Mouse (Mus musculus): ENCODE data around the gene Fcgr2b. TPM values are rescaled to one million over a fixed set of nuclear protein-coding genes. Genes with fewer than 3 reads are reported as not detected.
"Not testable (repeated sequence)": the region's sequence is repeated elsewhere in the genome, so short reads cannot be mapped to it uniquely, and the experiment has no call there.

Gene Fcgr2b
- polyA plus RNA-seq, 1 experiment from 2014 or later: 0.19 TPM

DNA sequence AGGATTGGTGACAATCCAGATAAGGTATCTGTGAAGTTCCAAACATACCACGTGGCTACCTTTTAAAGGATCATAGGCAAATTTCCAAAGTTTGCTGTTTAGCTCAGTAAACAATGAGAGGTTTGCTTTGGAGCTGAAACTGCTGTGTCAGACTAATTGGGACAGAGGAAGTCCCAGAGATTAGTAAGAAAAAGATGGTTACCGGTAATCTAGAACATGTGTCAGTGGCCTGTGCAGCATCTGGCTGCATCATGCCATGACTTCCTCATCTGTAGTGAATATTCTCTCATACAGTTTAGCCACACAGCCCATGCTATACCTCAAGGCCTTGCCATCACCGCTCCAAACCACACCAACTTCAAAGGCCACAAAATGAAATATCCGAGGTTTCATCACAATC is 3.4 kb downstream of the Fcgr2b start:
- Histone ChIP-seq H3K36me3 (no peaks in the 10 kb centered on the region), H3K4me3 (no peak overlapping the region), H3K27ac (no peak overlapping the region), H3K4me1 (no peaks in the 10 kb centered on the region), H3K27me3 (ENCODE audit: low read depth, poor library complexity, severe bottlenecking) (no peaks in the 10 kb centered on the region), H3K9me3 (replicated peaks) (no peaks in the 10 kb centered on the region)
- WGBS: 85% methylated on average over 4 of the region's 4 CpGs
- DNase-seq (ENCODE audit: low spot score): no peak

- Histone ChIP-seq H3K27me3 (ENCODE audit: low read depth, poor library complexity, severe bottlenecking) (no peaks in the 10 kb centered on the region), H3K4me3 (no peak overlapping the region), H3K36me3 (no peaks in the 10 kb centered on the region), H3K4me1 (no peaks in the 10 kb centered on the region), H3K27ac (no peak overlapping the region), H3K9me3 (replicated peaks) (no peaks in the 10 kb centered on the region)
- 85% methylated on average over 6 of the region's 6 CpGs for WGBS
- no peak for DNase-seq (ENCODE audit: low spot score)
Measured at GRCm38 (mm10) chr1:170972494-170972893, 3.9 kb downstream of the Fcgr2b start.

DNA sequence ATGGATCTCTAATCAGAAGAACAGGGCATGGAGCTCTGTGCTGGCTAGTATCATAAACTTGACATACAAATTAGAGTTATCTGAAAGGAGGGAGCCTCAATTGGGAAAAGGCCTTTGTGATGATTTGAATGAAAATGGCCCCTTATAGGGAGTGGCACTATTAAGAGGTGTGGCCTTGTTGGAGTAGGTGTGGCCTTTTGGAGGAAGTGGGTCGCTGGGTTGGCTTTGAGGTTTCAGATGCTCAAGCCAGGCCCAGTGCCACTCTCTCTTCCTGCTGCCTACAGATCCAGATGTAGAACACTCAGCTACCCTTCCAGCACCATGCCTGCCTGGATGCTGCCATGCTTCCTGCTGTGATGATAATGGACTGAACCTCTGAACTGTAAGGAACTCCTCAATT is 7.8 kb downstream of the Fcgr2b start:
- 76% methylated on average over 1 of the region's 1 CpGs for WGBS
- H3K4me1 ChIP-seq: no peaks in the 10 kb centered on the region
- no peaks in the 10 kb centered on the region for H3K36me3 ChIP-seq
- no peaks in the 10 kb centered on the region for H3K27me3 ChIP-seq (ENCODE audit: low read depth, poor library complexity, severe bottlenecking)
- no peaks in the 10 kb centered on the region for H3K9me3 ChIP-seq (replicated peaks)
- no peak overlapping the region for H3K27ac ChIP-seq
- H3K4me3 ChIP-seq: no peak overlapping the region
- DNase-seq (ENCODE audit: low spot score): no peak

DNA sequence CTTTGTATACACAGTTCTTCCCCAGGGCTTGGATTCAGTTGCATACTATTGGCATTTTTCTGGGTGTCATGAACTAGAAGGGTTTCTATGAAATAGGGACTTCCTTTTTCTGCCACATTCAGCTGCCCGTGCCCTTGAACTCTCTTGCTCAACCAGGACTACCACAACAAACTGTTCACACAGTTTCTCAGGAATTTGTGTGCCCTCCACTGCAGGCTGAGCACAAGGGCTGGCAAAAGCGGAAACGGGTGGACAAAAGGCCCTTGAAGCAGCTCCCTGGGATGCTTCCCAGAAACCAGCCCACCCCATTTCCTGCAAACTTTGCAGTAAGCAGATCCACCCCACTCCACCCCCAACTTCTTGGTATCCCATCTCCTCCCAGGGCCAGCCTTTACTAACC is 8.8 kb downstream of the Fcgr2b start:
- Histone ChIP-seq H3K27me3 (ENCODE audit: low read depth, poor library complexity, severe bottlenecking) (no peaks in the 10 kb centered on the region), H3K27ac (no peak overlapping the region), H3K36me3 (no peaks in the 10 kb centered on the region), H3K4me1 (no peaks in the 10 kb centered on the region), H3K4me3 (no peak overlapping the region), H3K9me3 (replicated peaks) (no peaks in the 10 kb centered on the region)
- no peak for DNase-seq (ENCODE audit: low spot score)
- WGBS: 92% methylated on average over 3 of the region's 3 CpGs

DNA sequence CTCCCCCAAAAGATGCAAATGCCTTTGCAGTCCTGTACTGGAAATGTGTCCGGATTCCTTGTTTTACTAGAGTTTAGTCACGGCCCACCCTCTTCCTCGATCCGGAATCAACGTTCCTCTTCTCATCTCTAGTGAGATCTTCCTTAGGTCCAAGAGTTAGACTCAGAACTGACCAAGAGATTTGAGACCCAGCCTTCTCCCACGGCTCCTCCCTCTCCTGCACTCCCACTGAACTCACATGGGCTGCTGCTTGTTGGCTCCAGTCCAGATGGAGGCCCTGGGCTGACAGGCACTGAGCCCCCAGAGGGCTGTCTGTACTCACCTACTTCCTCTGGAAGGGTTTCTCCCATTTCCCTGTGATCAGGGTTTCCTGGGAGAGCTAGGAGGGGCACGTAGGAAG is 13.3 kb downstream of the Fcgr2b start:
- DNase-seq (ENCODE audit: low spot score): no peak
- no peaks in the 10 kb centered on the region for H3K4me1 ChIP-seq
- H3K9me3 ChIP-seq (replicated peaks): no peaks in the 10 kb centered on the region
- no peaks in the 10 kb centered on the region for H3K36me3 ChIP-seq
- H3K27ac ChIP-seq: no peak overlapping the region
- no peaks in the 10 kb centered on the region for H3K27me3 ChIP-seq (ENCODE audit: low read depth, poor library complexity, severe bottlenecking)
- H3K4me3 ChIP-seq: no peak overlapping the region
- WGBS: 82% methylated on average over 7 of the region's 7 CpGs

GRCm38 (mm10) chr1:170962301-170962700 is 14.0 kb downstream of the Fcgr2b start:
- no peak overlapping the region for H3K4me3 ChIP-seq
- H3K27ac ChIP-seq: no peak overlapping the region
- 82% methylated on average over 2 of the region's 2 CpGs for WGBS
- H3K4me1 ChIP-seq: no peaks in the 10 kb centered on the region
- H3K9me3 ChIP-seq (replicated peaks): no peaks in the 10 kb centered on the region
- no peaks in the 10 kb centered on the region for H3K27me3 ChIP-seq (ENCODE audit: low read depth, poor library complexity, severe bottlenecking)
- H3K36me3 ChIP-seq: no peaks in the 10 kb centered on the region
- DNase-seq (ENCODE audit: low spot score): no peak

- H3K36me3 ChIP-seq: no peaks in the 10 kb centered on the region
- DNase-seq (ENCODE audit: low spot score): no peak
- H3K27me3 ChIP-seq (ENCODE audit: low read depth, poor library complexity, severe bottlenecking): no peaks in the 10 kb centered on the region
- H3K27ac ChIP-seq: no peak overlapping the region
- H3K9me3 ChIP-seq (replicated peaks): no peaks in the 10 kb centered on the region
- H3K4me3 ChIP-seq: no peak overlapping the region
- no peaks in the 10 kb centered on the region for H3K4me1 ChIP-seq
- 78% methylated on average over 6 of the region's 6 CpGs for WGBS
Measured at GRCm38 (mm10) chr1:170961101-170961500, 15.2 kb downstream of the Fcgr2b start.

DNA sequence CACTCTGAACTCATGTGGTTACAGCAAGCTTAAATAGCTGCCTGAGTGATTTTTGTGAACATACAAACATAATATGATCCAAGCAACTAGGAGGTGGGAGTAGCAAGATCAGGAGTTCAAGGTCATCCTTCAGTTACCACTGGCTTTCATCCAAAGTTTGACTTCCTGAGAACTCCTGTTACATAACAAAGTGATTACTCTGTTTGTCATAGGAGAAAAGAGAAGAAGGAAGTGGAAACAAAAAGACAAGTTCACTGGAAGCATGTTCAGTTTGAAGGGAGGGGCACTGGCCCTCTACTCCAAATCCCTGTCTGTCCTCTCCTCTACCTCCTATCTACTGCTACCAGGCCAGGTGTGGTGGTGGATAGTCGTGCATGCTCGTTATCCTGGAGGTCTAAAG is 16.6 kb downstream of the Fcgr2b start:
- no peak overlapping the region for H3K27ac ChIP-seq
- 59% methylated on average over 2 of the region's 2 CpGs for WGBS
- no peaks in the 10 kb centered on the region for H3K9me3 ChIP-seq (replicated peaks)
- H3K4me1 ChIP-seq: no peaks in the 10 kb centered on the region
- no peaks in the 10 kb centered on the region for H3K27me3 ChIP-seq (ENCODE audit: low read depth, poor library complexity, severe bottlenecking)
- H3K36me3 ChIP-seq: no peaks in the 10 kb centered on the region
- H3K4me3 ChIP-seq: no peak overlapping the region
- no peak for DNase-seq (ENCODE audit: low spot score)

DNA sequence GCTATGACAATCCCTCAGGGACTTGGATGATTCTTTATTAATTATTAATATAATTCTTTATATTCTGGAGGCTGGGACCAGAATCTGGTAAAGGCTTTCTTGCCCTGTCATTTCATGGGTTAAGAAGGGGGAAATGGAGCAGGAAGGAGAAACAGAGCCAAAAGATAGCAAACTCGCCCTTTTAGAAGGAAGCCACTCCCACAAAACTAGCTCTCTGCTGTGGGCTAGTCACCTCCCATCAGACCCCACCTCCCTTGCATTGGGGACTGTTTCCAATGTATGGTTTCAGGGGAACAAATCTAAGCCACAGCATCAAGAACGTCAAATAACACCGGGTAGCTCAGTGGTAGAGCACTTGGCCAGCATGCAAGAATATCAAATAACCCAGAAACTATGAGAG is 18.1 kb downstream of the Fcgr2b start:
- Histone ChIP-seq H3K9me3 (replicated peaks) (no peaks in the 10 kb centered on the region), H3K4me3 (no peak overlapping the region), H3K36me3 (no peaks in the 10 kb centered on the region), H3K27me3 (ENCODE audit: low read depth, poor library complexity, severe bottlenecking) (no peaks in the 10 kb centered on the region), H3K27ac (no peak overlapping the region), H3K4me1 (no peaks in the 10 kb centered on the region)
- 68% methylated on average over 3 of the region's 3 CpGs for WGBS
- DNase-seq (ENCODE audit: low spot score): no peak

DNA sequence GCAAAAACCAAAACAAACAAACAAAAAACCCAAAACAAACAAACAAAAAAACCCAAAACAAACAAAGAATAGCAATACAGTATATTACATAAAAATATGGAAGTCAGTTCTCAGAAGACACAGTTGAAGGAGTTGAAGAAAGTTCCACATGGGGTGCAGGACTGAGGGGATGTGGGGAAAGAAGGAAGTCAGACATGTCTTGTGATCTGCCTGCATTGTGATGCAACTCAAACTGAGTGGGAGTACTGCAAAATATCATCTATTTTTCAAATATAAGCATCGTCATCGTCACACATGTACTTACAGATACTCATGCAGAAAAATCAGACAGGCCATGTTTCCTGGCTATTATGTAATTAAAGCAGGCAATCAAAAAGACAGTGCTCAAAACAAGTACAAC is 23.2 kb downstream of the Fcgr2b start:
- WGBS: 95% methylated on average over 2 of the region's 2 CpGs
- no peak overlapping the region for H3K27ac ChIP-seq
- no peaks in the 10 kb centered on the region for H3K27me3 ChIP-seq (ENCODE audit: low read depth, poor library complexity, severe bottlenecking)
- no peaks in the 10 kb centered on the region for H3K9me3 ChIP-seq (replicated peaks)
- H3K36me3 ChIP-seq: no peaks in the 10 kb centered on the region
- no peak overlapping the region for H3K4me3 ChIP-seq
- H3K4me1 ChIP-seq: no peaks in the 10 kb centered on the region
- DNase-seq (ENCODE audit: low spot score): no peak

DNA sequence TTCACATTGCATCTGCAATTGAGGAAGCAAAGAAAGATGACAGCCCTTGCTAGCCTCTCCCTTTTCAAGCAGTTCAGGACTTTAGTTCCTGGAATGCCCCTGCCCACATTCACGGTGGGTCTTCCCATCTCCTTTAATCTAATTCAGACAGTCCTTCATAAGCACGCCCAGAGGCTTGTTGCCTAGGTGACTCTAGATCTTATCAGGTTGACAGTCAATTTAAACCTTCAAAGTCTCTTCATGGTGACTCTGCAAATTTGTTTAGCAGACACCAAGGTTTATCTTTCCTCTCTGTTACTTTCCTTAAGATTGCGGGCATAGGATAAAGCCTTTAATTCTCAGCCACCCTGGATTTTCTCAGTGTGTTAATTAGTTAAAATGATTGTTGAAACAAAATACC is 25.6 kb downstream of the Fcgr2b start:
- no peaks in the 10 kb centered on the region for H3K4me1 ChIP-seq
- no peaks in the 10 kb centered on the region for H3K9me3 ChIP-seq (replicated peaks)
- no peaks in the 10 kb centered on the region for H3K36me3 ChIP-seq
- H3K4me3 ChIP-seq: no peak overlapping the region
- no peak for DNase-seq (ENCODE audit: low spot score)
- WGBS: 40% methylated on average over 3 of the region's 3 CpGs
- no peak overlapping the region for H3K27ac ChIP-seq
- no peaks in the 10 kb centered on the region for H3K27me3 ChIP-seq (ENCODE audit: low read depth, poor library complexity, severe bottlenecking)

DNA sequence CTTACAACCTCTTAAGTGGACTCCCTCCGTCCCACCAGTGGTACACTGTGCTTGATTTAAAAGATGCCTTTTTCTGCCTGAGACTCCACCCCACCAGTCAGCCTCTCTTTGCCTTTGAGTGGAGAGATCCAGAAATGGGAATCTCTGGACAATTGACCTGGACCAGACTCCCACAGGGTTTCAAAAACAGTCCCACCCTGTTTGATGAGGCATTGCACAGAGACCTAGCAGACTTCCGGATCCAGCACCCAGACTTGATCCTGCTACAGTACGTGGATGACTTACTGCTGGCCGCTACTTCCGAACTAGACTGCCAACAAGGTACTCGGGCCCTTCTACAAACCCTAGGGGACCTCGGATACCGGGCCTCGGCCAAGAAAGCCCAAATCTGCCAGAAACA is 31.4 kb downstream of the Fcgr2b start:
- not testable (repeated sequence) for DNase-seq (ENCODE audit: low spot score); H3K27me3 ChIP-seq (ENCODE audit: low read depth, poor library complexity, severe bottlenecking); H3K27ac ChIP-seq; H3K4me3 ChIP-seq; H3K9me3 ChIP-seq (replicated peaks); H3K36me3 ChIP-seq; H3K4me1 ChIP-seq
- WGBS: 91% methylated on average over 9 of the region's 9 CpGs

- WGBS: 96% methylated on average over 9 of the region's 9 CpGs
- not testable (repeated sequence) for DNase-seq (ENCODE audit: low spot score); H3K4me3 ChIP-seq; H3K27me3 ChIP-seq (ENCODE audit: low read depth, poor library complexity, severe bottlenecking); H3K36me3 ChIP-seq; H3K27ac ChIP-seq; H3K9me3 ChIP-seq (replicated peaks); H3K4me1 ChIP-seq
Measured at GRCm38 (mm10) chr1:170944151-170944550, 32.2 kb downstream of the Fcgr2b start.

GRCm38 (mm10) chr1:170939255-170939654 is 37.1 kb downstream of the Fcgr2b start:
- no peak for DNase-seq (ENCODE audit: low spot score)
- no peak overlapping the region for H3K4me3 ChIP-seq
- no peak overlapping the region for H3K27ac ChIP-seq
- H3K27me3 ChIP-seq (ENCODE audit: low read depth, poor library complexity, severe bottlenecking): no peaks in the 10 kb centered on the region
- no peaks in the 10 kb centered on the region for H3K4me1 ChIP-seq
- no peaks in the 10 kb centered on the region for H3K36me3 ChIP-seq
- peaks cover 5% of the 10 kb centered on the region; the same call in 1 of the 2 replicates for H3K9me3 ChIP-seq (replicated peaks)
- 93% methylated on average over 12 of the region's 12 CpGs for WGBS

All from limb, embryonic 10.5 days (tissue).